Mouse (Mus musculus) heart, postnatal 0 days (tissue): ENCODE measurements around the gene Vwde. TPM values are rescaled to one million over a fixed set of nuclear protein-coding genes. Genes with fewer than 3 reads are reported as not detected.
A peak's percentile ranks its signal among the peaks of the same experiment; 100 is the strongest.

Source experiments
- ATAC-seq: fragments of 200-750 bp; cut with Nextera tagmentation; 2 replicates; pipeline ENCODE4 v1.8.0; 2017; ENCODE audit warnings: low read depth, moderate number of reproducible peaks, moderate library complexity; ENCODE audit not compliant: insufficient read depth
- DNase-seq: peaks from one replicate; pipeline ENCODE4 v3.0.0-alpha.2; 2016; ENCODE audit warnings: low spot score
- H3K27ac ChIP-seq: fragments of 300-500 bp; sonication (generic); 2 replicates; pipeline ENCODE4 v1.5.1; 2014; ENCODE audit warnings: low read depth, mild to moderate bottlenecking
- H3K27me3 ChIP-seq: fragments of 300-500 bp; sonication (generic); 2 replicates; pipeline ENCODE4 v1.6.1; 2014; ENCODE audit warnings: low read length, mixed read lengths; ENCODE audit not compliant: control insufficient read depth, insufficient read depth
- H3K36me3 ChIP-seq: fragments of 300-500 bp; sonication (generic); replicated peaks from 2 replicates; pipeline ENCODE4 v1.6.1; 2014; ENCODE audit warnings: low read length, mixed read lengths; ENCODE audit not compliant: control insufficient read depth, insufficient read depth
- H3K4me1 ChIP-seq: fragments of 300-500 bp; sonication (generic); 2 replicates; pipeline ENCODE4 v1.6.1; 2014; ENCODE audit warnings: antibody characterized with exemption; ENCODE audit not compliant: control insufficient read depth, insufficient read depth
- H3K4me2 ChIP-seq: fragments of 300-500 bp; sonication (generic); 2 replicates; pipeline ENCODE4 v1.6.1; 2014; ENCODE audit warnings: low read depth, mild to moderate bottlenecking, low read length, moderate library complexity
- H3K4me3 ChIP-seq: fragments of 300-500 bp; sonication (generic); 2 replicates; pipeline ENCODE4 v1.5.1; 2014; ENCODE audit warnings: low read depth, low read length
- H3K9ac ChIP-seq: fragments of 300-500 bp; sonication (generic); replicated peaks from 2 replicates; pipeline ENCODE4 v1.6.1; 2014; ENCODE audit warnings: low read depth, low read length, mixed read lengths
- H3K9me3 ChIP-seq: fragments of 300-500 bp; sonication (generic); replicated peaks from 2 replicates; pipeline ENCODE4 v1.6.1; 2016; ENCODE audit warnings: low read length; ENCODE audit not compliant: control insufficient read depth
- CTCF ChIP-seq: IDR thresholded peaks from 2 replicates; pipeline ENCODE4 v1.5.1; 2016; ENCODE audit warnings: antibody characterized with exemption, control low read depth, low read depth
- EP300 ChIP-seq: IDR thresholded peaks from 2 replicates; pipeline ENCODE4 v1.6.1; 2016; ENCODE audit warnings: antibody characterized with exemption, low read depth
- WGBS: fragments of 180-500 bp; shearing (Covaris S2); extraction: QIAGEN DNeasy Blood & Tissue Kit; methylation state at CpG from one replicate; pipeline ENCODE4 v1.1.7; 2014; 5-methylcytosine and 5-hydroxymethylcytosine counted together
- polyA plus RNA-seq: library from polyadenylated mRNA; unstranded; fragments of >200 nt; fragmentation: Nextera tagmentation; extraction: Ambion mirVana; gene quantifications from 2 replicates; pipeline ENCODE4 v1.2.1, GENCODE M21; 2015
- total RNA-seq: library from RNA; depleted of rRNA; stranded (reverse); fragments of >200 nt; gene quantifications from 2 replicates; pipeline ENCODE4 v1.2.3, GENCODE M21; 2014; ENCODE audit warnings: low replicate concordance; rRNA removed

The Vwde gene
- total and polyA plus RNA-seq, 2 experiments from 2014 or later = not detected

DNA sequence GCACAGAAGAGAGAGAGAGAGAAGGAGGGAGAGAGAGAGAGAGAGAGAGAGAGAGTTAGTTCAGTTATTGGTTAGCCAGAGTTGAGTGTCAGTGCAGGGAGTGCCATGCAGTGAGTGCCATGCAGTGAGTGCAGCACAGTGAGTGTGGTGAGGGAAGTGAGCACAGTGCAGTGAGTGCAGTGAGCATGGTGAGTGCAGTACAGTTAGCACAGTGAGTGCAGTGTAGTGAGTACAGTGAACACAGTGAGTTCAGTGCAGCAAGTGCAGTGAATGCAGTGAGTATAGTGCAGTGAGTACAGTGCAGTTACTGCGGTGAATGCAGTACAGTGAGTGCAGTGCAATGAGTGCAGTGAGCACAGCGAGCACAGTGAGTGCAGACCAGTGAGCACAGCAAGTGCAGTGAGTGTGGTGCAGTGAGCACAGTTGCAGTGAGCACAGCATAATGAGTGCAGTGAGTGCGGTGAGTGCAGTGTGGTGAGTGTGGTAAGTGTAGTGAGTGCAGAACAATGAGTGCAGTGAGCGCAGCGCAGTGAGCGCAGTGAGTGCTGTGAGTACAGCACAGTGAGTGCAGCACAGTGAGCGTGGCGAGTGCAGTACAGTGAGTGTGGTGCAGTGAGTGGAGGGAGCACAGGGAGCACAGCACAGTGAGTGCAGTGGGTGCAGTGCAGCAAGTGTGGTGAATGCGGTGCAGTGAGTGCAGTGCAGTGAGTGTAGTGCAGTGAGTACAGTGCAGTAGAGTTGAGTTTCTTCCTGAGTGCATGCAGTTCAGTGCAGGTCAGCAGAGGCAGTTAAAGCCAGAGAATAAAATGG is 70.7 kb downstream of the Vwde start:
- H3K4me1 ChIP-seq = no peaks in the 10 kb centered on the region
- no peak overlapping the region for H3K27ac ChIP-seq
- WGBS = 94% methylated on average over 9 of the region's 9 CpGs
- H3K9me3 ChIP-seq = no peaks in the 10 kb centered on the region
- ATAC-seq = no peak
- no peak overlapping the region for H3K4me2 ChIP-seq
- no peak for DNase-seq
- H3K4me3 ChIP-seq = no peak overlapping the region
- H3K9ac ChIP-seq = no peak overlapping the region
- TF ChIP-seq EP300 = no peak
- TF ChIP-seq CTCF = no peak
- no peaks in the 10 kb centered on the region for H3K27me3 ChIP-seq
- H3K36me3 ChIP-seq = no peaks in the 10 kb centered on the region

DNA sequence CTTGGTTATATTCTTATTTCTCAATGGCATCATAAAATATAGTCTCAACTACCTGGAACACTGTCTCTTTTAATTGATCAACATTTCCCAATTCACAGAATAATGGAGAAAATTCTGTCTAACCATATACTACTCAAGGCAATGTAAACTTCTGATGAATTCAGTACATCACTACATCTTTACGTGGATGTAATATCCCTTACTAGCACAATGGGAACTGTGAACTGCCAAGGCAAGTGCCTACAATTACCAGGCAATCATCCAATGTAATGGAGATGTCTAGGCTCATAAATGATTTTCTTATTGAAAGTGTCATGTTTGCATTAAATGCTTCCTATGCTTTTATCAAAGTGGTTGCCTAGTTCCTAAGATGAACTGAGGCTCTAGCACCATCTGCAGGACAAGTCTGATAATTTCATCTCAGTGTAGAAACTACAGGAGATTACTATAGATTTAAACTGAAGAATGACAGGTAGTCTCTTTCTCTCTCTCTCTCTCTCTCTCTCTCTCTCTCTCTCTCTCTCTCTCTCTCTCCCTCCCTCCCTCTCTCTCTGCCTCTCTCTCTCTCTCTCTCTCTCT is 72.6 kb downstream of the Vwde start:
- no peaks in the 10 kb centered on the region for H3K4me1 ChIP-seq
- 88% methylated on average over 1 of the region's 1 CpGs for WGBS
- no peak overlapping the region for H3K27ac ChIP-seq
- no peak overlapping the region for H3K4me3 ChIP-seq
- no peaks in the 10 kb centered on the region for H3K9me3 ChIP-seq
- no peak overlapping the region for H3K4me2 ChIP-seq
- no peaks in the 10 kb centered on the region for H3K36me3 ChIP-seq
- DNase-seq (peak; percentile 19), ATAC-seq (no peak)
- H3K9ac ChIP-seq = no peak overlapping the region
- TF ChIP-seq CTCF (peak; percentile 69), EP300 (no peak)
- no peaks in the 10 kb centered on the region for H3K27me3 ChIP-seq

DNA sequence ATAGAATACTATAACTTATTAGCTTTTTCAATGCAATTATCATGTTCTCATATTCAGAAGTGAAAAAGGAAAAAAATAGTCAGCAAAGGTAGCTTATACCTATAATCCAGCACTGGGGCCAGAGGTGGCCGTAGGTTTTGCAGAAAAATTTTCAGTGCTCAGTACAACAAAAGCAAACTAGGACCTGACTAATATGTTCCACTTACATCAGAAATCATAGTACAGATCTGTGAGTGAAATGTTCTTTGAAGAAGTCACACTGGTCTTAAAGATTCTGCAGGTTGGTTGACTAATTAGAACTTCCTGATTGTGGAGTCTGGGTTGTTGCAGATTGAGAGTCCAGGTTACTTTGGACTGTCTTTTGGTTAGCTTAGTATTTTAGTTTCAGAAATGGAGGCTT is 87.5 kb downstream of the Vwde start:
- Histone ChIP-seq H3K4me2 (no peak overlapping the region), H3K4me3 (no peak overlapping the region), H3K27me3 (no peaks in the 10 kb centered on the region), H3K4me1 (no peaks in the 10 kb centered on the region), H3K9ac (no peak overlapping the region), H3K27ac (no peak overlapping the region), H3K36me3 (no peaks in the 10 kb centered on the region), H3K9me3 (no peaks in the 10 kb centered on the region)
- ATAC-seq = no peak
- TF ChIP-seq EP300 (no peak), CTCF (no peak)
- WGBS = 89% methylated on average over 1 of the region's 1 CpGs
- no peak for DNase-seq

DNA sequence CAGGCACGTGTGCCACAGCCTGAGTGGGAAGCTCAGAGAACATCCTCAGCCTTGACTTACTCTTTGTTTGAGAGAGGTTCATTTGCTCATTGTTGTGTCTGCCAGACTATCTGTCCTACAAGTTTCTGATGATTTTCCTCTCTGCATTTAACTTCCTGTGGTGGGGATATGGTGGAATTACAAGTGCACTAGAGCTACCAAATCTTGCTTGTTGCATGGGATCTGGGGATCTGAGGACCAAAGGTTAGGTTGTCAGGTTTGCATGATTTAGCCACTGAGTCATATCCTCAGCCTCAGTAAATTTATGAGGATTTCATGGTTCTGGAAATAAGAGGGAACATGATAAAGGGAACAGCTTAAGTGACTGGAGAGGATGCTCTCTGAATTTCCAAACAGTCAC is 116.1 kb downstream of the Vwde start:
- no peak overlapping the region for H3K4me2 ChIP-seq
- no peaks in the 10 kb centered on the region for H3K27me3 ChIP-seq
- no peak overlapping the region for H3K4me3 ChIP-seq
- no peaks in the 10 kb centered on the region for H3K4me1 ChIP-seq
- DNase-seq (no peak), ATAC-seq (no peak)
- H3K27ac ChIP-seq = no peak overlapping the region
- no peaks in the 10 kb centered on the region for H3K36me3 ChIP-seq
- TF ChIP-seq EP300 = no peak
- no peak for TF ChIP-seq CTCF
- 50% methylated on average over 1 of the region's 1 CpGs for WGBS
- no peak overlapping the region for H3K9ac ChIP-seq
- no peaks in the 10 kb centered on the region for H3K9me3 ChIP-seq

Other genes with a start within 250 kb of the Vwde start
- gene Tmem106b, start 155.2 kb downstream of the Vwde start, total RNA-seq = 32.3 and 64.5 TPM in 2 replicates
- 50.0 and 51.9 TPM in 2 replicates for gene Tmem106b, start 155.2 kb downstream of the Vwde start, polyA plus RNA-seq